Mouse (Mus musculus): ENCODE data around the gene Wnt4.

Gene Wnt4

GRCm38 (mm10) chr4:137278144-137279040, 1.1 kb downstream of the Wnt4 start:
- DNase-seq (ENCODE audit: extremely low spot score, low read depth, low spot score): no peak

DNA sequence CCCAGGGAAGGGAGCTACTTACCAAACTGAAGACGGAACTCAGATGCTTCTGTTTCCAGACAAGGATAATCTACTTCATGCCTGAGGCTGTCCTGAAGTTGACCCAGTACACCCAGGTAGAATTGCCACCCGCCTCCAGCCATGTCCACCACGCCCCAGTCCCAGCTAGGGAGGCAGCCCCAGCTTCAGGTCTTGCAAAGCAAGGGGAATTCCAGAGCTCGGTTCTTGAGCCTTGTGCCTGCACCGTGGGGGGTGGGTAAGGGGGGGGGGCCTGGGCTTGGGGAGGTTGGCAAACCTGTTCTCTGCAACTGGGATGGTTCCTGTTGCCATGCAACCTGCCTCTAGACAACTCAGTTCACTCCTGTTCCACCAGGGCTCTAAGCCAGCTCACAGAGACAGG, 2.1 kb downstream of the Wnt4 start:
- DNase-seq (ENCODE audit: extremely low spot score, low read depth, low spot score): no peak

GRCm38 (mm10) chr4:137281273-137281672, 4.0 kb downstream of the Wnt4 start:
- DNase-seq (ENCODE audit: extremely low spot score, low read depth, low spot score): no peak

DNA sequence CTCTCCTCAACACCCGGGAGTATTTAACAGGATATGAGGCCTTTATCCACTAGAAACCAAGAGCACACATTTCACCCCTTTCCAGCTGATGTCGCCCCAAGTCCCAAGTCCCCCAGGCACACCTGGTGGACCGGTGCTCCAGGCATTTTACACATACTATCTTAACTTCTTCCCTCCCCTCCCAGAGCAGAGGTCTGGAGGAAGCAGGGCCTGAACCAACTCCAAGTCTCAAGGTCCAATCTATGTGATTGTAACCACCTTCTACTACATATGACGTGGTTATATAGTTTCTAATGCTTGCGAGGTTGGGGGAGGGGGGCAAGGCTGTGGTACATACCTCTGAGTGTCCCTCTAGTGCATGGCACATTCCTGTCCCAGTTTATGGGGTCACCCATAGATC, 4.8 kb downstream of the Wnt4 start:
- no peak for DNase-seq (ENCODE audit: extremely low spot score, low read depth, low spot score)

DNA sequence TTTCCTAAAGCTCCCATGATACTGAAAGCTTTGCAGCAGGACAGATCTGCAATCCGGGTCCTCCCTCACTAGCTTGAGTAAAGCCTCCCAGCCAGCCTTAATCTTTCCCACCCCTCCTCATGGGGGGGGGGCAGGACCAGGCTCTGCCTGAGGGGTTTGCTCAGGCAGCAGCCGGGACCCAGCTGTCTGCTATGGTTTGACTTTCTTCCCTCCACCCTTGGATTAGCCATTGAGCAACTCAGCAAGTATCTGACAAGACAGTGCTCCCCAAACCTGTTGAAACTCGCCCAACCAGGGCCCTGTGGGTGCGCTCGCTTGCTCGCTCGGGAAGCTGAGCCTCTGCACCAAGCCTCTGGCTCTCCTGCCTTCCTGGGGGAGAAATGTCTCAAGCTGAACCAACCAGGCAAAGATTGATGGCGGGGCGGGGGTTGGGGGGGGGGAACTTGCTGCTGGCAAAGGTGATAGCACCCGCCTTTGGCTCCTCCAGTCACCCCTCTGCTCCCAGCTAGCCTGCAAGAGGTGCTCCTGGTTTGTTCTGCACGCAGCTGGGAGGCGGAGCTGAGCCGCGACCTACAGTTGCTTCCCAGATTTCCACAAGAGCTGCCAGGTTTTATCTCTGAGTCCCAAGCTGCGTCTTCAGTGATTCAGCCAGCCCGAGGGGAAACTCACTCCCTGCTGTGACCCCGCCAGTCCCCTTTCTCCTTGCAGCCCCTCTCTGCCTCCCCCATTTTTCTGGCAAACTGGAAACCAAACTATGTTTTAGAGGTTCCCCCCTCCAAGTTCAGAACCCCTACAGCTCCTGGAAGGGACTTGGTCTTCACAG, 5.5 kb downstream of the Wnt4 start:
- DNase-seq (ENCODE audit: extremely low spot score, low read depth, low spot score): no peak

- DNase-seq (ENCODE audit: extremely low spot score, low read depth, low spot score): no peak
Measured at GRCm38 (mm10) chr4:137283407-137283732, 6.1 kb downstream of the Wnt4 start.

DNA sequence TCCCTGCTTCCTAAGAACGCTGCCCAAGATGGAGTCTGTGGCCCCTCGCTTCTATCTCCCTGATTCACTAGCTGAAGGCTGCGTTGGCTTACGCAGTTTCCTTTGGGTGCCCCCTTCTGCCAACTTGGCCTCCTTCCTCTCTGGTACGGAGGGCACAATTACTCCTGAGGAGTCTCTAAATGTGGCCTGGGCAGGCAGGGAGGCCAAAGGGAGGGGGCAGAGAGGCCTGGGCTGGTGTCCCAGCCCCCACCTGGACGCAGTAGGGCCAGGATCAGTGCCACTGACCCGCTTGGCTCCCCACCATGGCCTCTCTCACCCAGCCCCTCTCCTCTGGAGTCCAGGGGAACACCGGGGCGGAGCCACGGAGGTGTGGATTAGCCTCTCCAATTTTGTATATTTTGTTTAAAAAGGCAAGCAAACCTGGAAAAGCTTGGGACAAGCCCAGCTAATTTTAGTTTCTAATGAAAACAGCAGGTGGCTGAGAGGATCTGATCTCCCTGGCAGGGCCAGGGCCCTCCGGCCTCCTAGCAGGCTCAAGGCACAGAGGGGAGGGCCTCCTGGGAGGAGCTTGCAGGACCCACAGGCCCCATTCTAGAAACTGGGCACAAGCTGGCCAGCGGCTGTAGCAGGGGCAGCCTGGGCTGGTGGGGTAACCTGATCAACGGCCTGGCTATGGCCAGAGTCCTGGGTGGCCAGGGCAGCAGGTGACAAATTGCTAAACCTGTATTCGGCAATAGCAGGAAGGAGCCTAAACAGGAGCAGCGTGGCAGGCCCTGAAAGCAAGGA, 8.8 kb downstream of the Wnt4 start:
- no peak for DNase-seq (ENCODE audit: extremely low spot score, low read depth, low spot score)

DNA sequence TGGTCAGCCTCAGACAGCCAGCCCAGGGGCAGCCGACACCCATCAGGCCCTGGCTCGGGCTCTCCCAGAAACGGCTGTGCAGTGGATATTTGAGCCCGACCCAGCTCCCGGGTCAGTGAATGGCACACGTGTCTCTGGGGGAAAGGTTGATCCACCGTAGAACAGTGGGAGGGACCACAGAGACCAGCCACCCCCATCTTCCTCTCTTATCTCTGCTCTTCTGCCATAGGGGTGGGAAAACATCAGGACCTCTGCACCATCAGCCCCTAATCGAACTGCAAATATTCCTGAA, 9.3 kb downstream of the Wnt4 start:
- DNase-seq (ENCODE audit: extremely low spot score, low read depth, low spot score): no peak

- DNase-seq (ENCODE audit: extremely low spot score, low read depth, low spot score): no peak
Measured at GRCm38 (mm10) chr4:137287206-137287605, 9.9 kb downstream of the Wnt4 start.

- no peak for DNase-seq (ENCODE audit: extremely low spot score, low read depth, low spot score)
Measured at GRCm38 (mm10) chr4:137287818-137288217, 10.5 kb downstream of the Wnt4 start.

DNA sequence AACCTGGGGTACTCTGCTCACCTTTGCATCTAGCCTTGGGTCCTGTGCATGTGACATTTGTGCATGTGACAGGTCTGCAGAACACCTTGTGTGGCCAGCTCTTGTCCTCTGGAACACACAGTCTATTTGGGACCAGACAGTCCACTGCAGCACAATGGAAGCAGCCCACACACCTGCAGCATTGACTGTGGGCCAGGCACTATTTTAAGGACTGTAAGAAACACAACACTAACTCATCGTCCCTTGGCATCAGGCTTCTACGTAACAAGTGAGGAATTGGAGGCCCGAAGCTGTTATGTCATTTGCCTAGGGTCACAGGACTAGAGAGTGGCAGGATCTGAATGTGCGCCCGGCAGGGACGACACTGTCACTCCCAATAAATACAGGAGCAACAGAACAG, 12.4 kb downstream of the Wnt4 start:
- DNase-seq (ENCODE audit: extremely low spot score, low read depth, low spot score): no peak

DNA sequence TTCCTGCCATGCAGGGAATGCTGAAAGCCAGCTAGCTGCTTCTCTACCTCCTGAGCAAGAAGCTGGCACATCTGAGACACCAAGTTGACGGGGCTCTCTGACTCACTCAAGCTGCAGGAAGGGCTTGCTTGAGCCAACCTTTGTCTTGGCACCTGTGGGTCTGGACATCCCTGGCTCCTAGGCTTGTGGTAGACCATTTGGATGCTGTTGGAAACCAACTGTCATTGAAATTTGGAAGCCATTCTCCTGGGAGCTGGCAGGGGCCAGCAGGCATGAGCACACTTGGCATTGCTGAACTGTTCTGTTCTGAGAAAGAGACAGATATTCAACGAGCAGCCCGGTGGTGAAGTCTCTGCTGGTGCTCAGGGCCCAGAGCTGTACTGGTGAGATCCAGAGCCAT, 13.0 kb downstream of the Wnt4 start:
- DNase-seq (ENCODE audit: extremely low spot score, low read depth, low spot score): no peak

DNA sequence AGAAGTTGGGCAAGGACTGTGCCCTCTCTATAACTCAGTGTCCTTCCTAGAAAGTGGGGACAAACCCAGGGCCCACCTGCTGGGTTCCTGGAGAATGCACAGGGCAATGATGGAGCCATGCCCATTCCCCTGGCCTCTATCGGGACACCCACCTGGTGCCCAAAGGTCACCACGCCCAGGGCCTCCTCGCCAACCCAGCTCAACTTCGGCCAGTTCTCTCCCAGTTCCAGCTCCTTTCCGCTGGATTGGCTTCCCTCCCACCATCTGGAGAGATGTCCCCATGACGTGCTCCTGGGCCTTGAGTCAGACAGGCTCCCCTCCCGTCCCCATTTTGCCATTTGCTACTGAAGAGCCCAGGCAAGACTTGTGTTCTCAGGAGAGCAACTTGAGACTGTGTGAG, 15.3 kb downstream of the Wnt4 start:
- DNase-seq (ENCODE audit: extremely low spot score, low read depth, low spot score): no peak

- no peak for DNase-seq (ENCODE audit: extremely low spot score, low read depth, low spot score)
Measured at GRCm38 (mm10) chr4:137294032-137294431, 16.7 kb downstream of the Wnt4 start.

GRCm38 (mm10) chr4:137294474-137294873, 17.2 kb downstream of the Wnt4 start:
- DNase-seq (ENCODE audit: extremely low spot score, low read depth, low spot score): no peak

DNA sequence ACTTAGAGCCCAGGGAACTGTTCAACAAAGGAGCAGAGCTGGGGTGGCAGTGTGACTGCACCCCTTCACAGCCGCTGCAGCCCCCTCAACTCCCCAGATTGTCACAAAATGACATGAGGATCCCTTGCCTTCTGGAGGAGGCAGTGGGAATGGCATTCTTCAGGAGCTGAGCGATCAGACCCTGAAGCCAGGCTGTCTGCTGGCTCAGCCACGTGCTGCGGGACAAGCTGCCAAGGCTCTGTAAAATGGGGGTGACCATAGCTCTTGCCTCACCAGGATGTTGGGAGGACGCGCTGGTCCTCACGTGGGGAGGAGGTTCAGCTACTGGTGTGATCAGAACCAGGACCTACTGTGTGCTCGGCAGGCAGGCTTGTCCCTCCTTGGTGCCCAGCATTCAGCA, 17.7 kb downstream of the Wnt4 start:
- no peak for DNase-seq (ENCODE audit: extremely low spot score, low read depth, low spot score)

- DNase-seq (ENCODE audit: extremely low spot score, low read depth, low spot score): no peak
Measured at GRCm38 (mm10) chr4:137297611-137298010, 20.3 kb downstream of the Wnt4 start.

GRCm38 (mm10) chr4:137298406-137298805, 21.1 kb downstream of the Wnt4 start:
- DNase-seq (ENCODE audit: extremely low spot score, low read depth, low spot score): no peak

DNA sequence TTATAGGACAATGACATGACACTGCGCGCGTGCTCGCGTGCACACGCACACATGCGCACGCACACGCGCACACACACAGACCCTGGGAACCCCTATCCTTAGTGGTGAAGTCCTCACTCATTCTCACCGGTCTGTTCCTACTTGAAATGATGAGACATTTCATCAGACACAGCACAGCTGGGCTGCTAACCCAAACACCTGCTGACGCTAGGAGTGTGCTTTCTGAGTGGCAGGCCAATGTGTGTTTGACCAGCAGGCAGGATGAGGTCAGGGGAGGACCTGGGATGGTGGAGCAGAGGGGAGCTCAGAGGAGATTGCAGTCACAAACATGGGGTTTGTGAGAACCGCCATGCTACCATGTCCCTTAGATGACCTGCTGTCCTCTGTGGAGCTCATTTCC, 22.9 kb downstream of the Wnt4 start:
- no peak for DNase-seq (ENCODE audit: extremely low spot score, low read depth, low spot score)

- DNase-seq (ENCODE audit: extremely low spot score, low read depth, low spot score): no peak
Measured at GRCm38 (mm10) chr4:137301635-137302034, 24.3 kb downstream of the Wnt4 start.

- DNase-seq (ENCODE audit: extremely low spot score, low read depth, low spot score): no peak
Measured at GRCm38 (mm10) chr4:137304106-137304505, 26.8 kb downstream of the Wnt4 start.

DNA sequence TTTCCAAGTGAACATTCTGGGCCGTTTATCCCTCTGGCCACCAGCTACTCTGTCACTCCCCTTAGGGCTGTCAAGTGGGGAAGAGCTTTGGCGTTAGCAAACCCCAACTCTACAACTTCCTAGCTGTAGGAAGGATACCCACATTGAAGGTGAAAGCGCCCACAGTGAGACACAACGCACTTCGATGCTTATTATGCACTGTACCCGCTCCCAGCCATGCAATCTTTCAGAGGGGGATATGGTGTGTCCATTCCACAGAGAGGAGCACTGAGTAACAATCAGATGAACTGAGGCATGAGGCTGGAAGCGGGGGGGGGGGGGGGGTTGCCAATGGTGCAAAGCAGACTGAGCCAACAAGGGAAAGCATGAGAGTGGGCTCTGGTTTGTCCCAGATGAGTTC, 27.8 kb downstream of the Wnt4 start:
- no peak for DNase-seq (ENCODE audit: extremely low spot score, low read depth, low spot score)

All from hindlimb bud, embryonic 11.5 days (tissue).